Mouse (Mus musculus) skeletal muscle tissue, adult 2 months (tissue): ENCODE results near the gene Taf8.
A peak's percentile ranks its signal among the peaks of the same experiment; 100 is the strongest.
"Not testable (repeated sequence)": the region's sequence is repeated elsewhere in the genome, so short reads cannot be mapped to it uniquely, and the experiment has no call there.

ENCODE experiments used
- DNase-seq: peaks from one replicate; pipeline ENCODE4 v3.0.0-alpha.2; 2012; ENCODE audit warnings: low read depth, low spot score

The Taf8 gene

DNA sequence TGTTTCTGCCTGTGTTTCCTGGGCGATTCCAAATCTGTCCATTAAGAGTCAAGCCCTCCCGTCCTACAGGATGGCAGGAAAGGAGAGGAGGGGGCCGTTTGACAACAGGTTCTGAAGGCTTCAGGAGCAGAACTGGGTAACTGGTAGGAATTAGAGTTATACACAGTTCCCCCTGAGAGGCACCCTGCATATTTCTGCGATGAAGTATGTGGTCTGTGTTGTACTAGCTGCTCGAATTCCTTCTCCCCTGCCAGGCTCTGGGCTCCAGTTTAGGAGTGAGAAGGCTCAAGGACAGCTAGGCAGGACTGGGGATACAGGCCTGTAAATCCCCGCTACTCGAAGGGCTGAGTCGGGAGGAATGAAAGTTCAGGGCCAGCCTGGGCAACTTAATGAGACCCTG, 16.1 kb upstream of the Taf8 start:
- peak; percentile 59 for DNase-seq

- DNase-seq, result no peak
Observed at GRCm38 (mm10) chr17:47516232-47516631, 14.1 kb upstream of the Taf8 start.

GRCm38 (mm10) chr17:47515180-47515844, 13.2 kb upstream of the Taf8 start:
- no peak for DNase-seq

GRCm38 (mm10) chr17:47512956-47513775, 11.1 kb upstream of the Taf8 start:
- DNase-seq, result no peak

DNA sequence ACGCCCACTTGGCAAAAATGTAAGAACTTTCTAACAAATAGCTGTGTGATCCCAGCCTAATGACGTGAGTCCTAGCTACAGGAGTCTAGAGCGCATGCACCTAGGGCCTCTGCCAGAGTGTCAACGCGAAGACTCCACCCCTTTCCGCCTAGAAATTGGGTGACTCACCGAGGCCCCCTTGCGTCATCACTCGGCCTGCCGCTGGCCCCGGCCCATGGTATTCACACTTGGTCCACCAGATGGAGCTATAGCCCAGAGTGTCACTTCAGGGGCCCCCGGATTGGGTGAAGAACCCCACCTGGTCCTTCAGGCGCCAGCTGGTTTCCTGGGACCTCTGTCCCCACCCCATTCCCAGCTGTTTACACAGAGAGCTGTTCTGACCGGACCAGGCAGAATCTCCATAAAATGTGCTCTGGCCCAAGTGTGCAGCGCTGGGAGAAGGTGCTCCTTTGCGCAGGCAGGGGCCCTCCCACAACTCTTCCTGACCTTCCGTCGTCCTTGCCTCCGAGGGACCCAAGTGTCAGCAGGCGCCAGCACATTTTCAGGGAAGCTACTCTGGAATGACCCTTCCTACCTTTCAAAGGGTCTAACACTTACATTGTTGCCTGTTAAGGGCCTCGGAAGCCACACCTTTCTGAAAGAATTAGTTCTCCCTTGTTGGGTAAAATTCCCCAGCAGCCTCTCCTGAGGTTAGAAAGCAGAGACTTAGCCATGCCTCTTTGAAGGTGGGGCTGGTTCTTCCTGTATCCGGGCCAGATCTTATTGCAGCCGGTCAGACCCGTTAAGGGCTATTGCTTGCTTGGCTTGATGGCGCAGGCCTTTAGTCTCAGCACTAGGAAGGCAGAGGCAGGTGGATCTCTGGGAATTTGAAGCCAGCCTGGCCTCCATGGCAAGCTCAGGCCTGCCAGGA, 9.3 kb upstream of the Taf8 start:
- peak; percentile 98 for DNase-seq

DNA sequence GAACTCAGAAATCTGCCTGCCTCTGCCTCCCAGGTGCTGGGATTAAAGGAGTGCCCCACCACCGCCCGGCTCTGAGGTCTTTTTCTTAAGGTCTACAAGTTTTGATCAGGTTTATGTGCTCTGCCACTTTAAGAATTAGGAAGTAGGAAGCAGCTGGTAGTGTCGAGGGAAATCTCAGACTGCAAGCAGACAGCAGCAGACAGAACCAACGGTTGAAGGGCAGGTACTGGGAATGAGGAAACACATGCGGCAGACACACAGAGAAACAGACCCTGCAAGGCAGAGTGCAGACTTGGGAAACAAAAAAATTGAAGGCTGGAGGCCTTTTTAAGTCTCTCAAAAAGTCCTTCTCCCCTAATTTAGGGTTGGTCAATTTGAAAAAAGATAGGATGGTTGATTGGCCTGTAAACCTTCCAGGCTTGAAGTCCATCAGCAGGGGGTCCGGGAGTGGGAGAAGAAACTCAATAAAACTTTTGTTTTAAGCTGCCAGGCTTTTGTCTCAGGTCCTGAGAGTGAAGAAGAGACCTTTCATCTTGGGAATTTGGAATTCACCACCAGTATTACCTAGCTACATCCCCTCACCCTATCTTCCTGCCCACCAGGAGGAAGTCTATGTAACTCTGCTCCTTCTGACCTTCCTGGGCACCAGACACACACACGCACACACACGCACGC, 7.1 kb upstream of the Taf8 start:
- DNase-seq, result no peak

DNA sequence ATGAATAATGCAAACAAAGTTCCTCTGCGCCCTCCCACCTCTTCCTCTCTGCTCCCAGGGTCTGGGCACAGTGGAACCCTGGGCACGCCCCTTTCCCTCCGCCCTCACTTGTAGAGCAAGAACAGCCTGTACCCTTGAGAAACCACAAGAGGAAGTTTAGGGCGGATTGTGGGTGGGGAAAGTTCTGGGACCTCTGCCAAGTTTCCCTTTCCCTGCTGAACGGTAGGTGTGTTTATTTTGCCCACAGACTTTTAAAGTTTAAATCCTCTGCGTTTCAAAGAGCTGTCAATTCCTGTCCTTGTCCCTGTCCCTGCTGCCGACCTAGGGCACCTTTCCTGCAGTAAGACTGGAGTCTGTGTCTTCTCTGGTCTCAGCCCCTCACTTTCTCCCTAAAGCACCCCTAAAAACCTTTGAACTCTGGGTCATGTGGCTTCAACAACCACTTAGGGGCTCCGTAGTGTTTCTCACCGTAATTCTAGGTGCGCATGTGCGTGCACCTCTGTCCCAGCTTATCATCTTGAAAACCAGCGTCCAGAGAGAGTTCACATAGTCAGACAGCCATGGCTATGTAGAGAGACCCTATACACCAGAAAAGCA, 6.0 kb upstream of the Taf8 start:
- DNase-seq, result peak; percentile 94

DNA sequence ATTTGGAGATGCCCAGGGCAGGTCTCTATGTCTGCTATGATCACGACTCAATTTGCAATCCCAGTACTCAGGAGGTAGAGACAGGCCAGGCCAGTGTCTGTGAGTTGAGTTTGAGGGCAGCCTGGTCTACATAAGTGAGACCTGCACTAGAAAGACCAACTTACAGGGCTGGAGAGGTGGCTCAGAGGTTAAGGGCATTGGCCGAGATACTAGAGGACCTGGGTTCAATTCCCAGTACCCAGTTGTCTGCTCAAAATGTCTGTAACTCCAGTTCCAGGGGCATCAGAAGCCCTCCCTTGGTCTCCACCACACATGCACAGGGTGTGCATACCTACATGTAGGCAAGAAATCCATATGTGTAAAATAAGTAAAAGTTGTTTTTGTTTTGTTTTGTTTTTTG, 5.4 kb upstream of the Taf8 start:
- DNase-seq, result no peak

DNA sequence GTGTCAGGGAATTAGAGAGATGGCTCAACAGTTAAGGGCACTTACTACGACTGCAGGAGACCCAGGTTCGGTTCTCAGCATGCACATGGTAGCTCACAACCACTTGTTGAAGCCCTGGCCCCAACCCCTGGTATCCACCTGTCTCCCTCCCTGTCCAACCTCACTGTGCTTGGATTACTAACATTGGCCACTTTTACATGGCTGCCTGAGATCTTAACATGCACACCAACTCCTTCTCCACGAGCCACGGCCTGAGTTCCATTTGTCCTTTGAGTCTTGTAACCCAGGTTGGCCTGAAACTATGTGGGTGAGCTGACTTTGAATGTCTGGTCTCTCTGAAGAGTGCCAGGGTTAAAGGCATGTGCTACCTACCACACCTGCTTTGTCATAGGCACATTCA, 4.6 kb upstream of the Taf8 start:
- no peak for DNase-seq

DNA sequence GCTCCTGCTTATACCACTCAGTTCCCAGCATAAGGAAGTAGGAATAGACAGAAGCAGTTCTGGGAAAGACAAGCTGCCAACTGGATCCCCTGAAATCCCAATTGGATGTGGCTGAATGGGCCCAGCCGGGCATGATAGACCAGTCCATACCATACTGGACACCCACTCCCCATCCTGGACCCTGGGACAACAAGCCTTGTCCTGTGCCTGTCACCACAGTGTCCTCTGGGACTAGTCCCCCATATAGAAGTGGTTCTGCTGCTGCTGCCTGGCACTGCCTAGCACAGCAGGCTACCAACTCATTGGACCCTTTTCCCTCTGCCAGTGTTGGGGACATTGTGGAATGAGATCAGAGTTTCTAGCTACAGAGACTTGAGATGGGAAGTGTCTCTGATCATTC, 4.0 kb upstream of the Taf8 start:
- no peak for DNase-seq

GRCm38 (mm10) chr17:47505566-47505965, 3.5 kb upstream of the Taf8 start:
- DNase-seq, result no peak

DNA sequence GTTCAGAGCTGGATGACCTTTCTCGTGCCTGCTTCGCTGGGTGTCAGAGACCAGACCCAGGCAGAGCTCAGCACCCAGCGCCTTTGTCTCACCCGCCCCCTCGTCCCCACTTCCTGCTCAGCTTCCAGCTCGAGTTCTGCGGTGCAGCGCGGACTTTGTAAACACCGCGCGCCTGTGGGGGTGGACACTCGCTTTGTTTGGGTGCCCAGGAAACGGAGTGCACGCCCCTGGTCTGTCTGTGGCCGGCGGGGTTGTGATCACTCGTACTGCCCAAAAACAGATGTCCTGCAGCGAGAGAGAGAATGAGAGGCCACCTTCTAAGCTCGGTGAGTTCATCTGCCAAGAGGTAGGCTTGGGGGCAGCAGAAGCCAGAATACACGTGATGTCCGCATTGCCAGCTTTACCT, 2.9 kb upstream of the Taf8 start, which contains the start of gene Ccnd3:
Gene Ccnd3, plus strand, starts transcription at position 111 of the 406 bp plus-strand sequence.
- DNase-seq, result peak; percentile 60

DNA sequence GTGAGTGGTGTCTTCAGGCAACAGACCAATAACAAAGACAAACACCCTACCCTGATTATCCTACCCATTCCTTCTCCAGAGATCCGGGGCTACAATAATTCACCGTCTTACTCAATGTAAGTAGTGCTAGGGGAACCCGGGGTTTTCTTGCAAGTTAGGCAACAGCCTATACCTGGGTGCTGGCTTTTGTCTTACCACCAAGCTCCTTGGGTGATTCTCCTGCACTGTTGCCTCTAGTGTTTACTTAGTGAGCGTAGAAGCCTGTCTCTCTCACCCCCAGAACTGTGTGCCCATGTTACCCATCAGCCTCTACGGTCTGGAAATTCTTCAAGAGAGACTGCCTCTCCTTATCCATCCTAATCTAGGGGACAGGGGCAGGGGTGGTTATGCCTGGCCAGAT, 2.1 kb upstream of the Taf8 start:
- no peak for DNase-seq

DNA sequence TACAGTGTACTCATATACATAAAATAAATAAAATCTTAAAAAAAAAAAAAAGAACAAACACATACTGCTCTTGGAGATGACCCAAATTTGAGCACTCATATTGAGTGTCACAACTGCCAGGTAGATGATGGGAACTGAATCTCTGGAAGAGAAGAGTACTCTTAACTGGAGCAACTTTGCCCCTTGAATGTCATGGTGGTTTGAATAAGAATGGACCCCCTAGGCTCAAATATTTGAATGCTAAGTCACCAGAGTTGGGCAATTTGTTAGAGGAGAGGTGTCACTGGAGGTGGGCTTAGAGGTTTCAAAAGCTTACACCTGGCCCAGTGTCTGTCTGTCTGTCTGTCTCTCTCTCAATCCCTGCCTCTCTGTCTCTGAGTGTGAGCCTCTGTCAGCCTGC, 1.6 kb upstream of the Taf8 start:
- DNase-seq, result no peak

GRCm38 (mm10) chr17:47502707-47503045, 584 bp upstream of the Taf8 start:
- not testable (repeated sequence) for DNase-seq

DNA sequence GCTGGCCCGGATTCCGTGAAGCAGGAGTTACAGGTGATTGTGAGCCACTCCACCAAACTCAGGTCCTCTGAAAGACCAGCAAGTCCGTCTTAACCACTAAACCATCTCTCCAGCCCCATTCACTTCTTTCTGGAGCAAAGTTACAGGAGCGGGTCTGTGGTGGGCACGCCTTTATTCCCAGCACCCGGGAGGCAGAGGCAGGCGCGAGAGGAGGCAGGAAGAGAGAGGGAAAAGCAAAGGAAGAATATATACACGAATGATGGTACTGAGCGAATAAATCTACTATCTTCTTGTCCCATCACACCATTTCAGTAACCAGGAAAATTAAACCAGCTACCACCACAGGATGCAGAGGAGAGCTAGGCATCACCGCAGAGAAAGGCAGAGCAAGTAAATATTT, 561 bp downstream of the Taf8 start:
- no peak for DNase-seq

DNA sequence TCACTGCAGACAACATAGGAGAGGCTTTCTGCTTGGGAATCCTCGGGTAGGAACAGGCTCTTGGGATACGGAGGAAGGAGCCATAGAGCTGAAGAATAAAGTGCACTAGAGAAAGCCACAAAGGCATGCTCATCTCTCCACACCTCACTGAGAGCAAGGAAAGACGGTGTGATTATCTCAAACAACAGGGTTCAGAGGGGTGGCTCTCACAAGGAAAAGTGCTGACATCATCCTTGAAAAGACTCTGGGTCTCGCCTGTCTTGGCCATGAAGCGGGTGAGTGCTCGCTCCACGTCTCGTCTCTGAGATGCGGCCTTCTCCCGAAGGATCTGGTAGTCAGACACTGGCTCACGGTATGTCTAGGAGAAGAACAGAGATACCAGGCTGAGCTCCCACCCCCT, 8.0 kb downstream of the Taf8 start:
- no peak for DNase-seq

- DNase-seq, result no peak
Observed at GRCm38 (mm10) chr17:47493653-47494052, 8.4 kb downstream of the Taf8 start.

DNA sequence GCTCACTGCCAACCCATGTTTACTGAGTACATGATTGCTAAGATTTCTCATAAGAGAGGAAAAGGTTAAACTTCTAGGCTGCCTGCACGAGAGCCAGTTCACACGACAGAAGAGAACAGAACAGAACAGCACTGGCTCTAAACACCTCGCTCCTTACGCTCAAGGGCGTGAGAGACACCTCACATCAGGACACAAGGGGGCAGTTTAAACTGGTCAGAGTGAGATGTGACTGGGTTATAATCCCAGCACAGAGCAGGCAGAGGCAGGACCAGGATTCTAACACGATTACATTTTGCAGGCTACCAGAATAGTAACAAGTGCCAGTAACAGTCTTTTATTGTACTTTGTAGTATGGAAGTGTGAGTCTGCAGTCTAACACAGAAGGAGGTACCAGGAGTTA, 9.4 kb downstream of the Taf8 start:
- no peak for DNase-seq

DNA sequence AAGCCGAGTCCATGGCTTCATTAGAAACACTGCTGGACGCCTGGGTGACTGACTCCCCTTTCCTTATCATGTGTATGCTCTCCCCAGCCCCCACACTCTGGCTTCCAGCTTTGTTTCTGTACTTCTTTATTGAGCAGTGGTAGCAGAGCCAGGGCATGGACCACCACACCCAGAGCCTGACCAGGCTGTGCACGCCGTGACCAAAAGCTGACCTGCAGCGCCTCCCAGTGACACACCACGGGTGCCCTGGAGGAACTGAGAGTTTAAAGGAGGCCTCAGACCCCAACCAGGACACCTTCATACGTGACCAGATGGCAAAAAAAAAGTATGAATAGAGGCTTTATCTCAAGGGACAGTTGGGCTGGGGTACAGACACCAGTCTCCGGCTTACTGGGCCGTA, 11.3 kb downstream of the Taf8 start:
- DNase-seq, result no peak

- no peak for DNase-seq
Observed at GRCm38 (mm10) chr17:47485791-47486190, 16.3 kb downstream of the Taf8 start.
